Mouse (Mus musculus): Measurements from ENCODE around the gene Duox2.
A peak's percentile ranks its signal among the peaks of the same experiment; 100 is the strongest.

Duox2 gene

GRCm38 (mm10) chr2:122302574-122303241 lies 4.5 kb upstream of the Duox2 start:
- 0 out of 2 replicates have a peak, but pooled peaks have one; percentile 33 for ATAC-seq (ENCODE audit: insufficient number of reproducible peaks, low FRiP score, low TSS enrichment)

- no peak for ATAC-seq (ENCODE audit: insufficient number of reproducible peaks, low FRiP score, low TSS enrichment)
These were observed 3.8 kb upstream of the Duox2 start for GRCm38 (mm10) chr2:122301921-122302573.

- ATAC-seq (ENCODE audit: insufficient number of reproducible peaks, low FRiP score, low TSS enrichment): 0 out of 2 replicates have a peak, but pooled peaks have one; percentile 11
These were observed 3.1 kb upstream of the Duox2 start for GRCm38 (mm10) chr2:122301081-122301920.

- no peak for ATAC-seq (ENCODE audit: insufficient number of reproducible peaks, low FRiP score, low TSS enrichment)
These were observed 2.4 kb upstream of the Duox2 start for GRCm38 (mm10) chr2:122300656-122301020.

- no peak for ATAC-seq (ENCODE audit: insufficient number of reproducible peaks, low FRiP score, low TSS enrichment)
These were observed 1.8 kb upstream of the Duox2 start for GRCm38 (mm10) chr2:122299911-122300655.

- no peak for ATAC-seq (ENCODE audit: insufficient number of reproducible peaks, low FRiP score, low TSS enrichment)
These were observed 594 bp upstream of the Duox2 start, which contains the start of gene Duoxa2 for GRCm38 (mm10) chr2:122298596-122299490. Gene Duoxa2 (plus strand): TSS chr2:122298900.

- no peak for ATAC-seq (ENCODE audit: insufficient number of reproducible peaks, low FRiP score, low TSS enrichment)
These were observed 766 bp downstream of the Duox2 start for GRCm38 (mm10) chr2:122297271-122298095.

GRCm38 (mm10) chr2:122294916-122295315 lies 3.3 kb downstream of the Duox2 start:
- no peak for ATAC-seq (ENCODE audit: insufficient number of reproducible peaks, low FRiP score, low TSS enrichment)

- no peak for ATAC-seq (ENCODE audit: insufficient number of reproducible peaks, low FRiP score, low TSS enrichment)
These were observed 12.1 kb downstream of the Duox2 start for GRCm38 (mm10) chr2:122286137-122286536.

GRCm38 (mm10) chr2:122284091-122284490 lies 14.2 kb downstream of the Duox2 start:
- ATAC-seq (ENCODE audit: insufficient number of reproducible peaks, low FRiP score, low TSS enrichment): no peak

- ATAC-seq (ENCODE audit: insufficient number of reproducible peaks, low FRiP score, low TSS enrichment): no peak
These were observed 19.5 kb downstream of the Duox2 start for GRCm38 (mm10) chr2:122278769-122279168.

- no peak for ATAC-seq (ENCODE audit: insufficient number of reproducible peaks, low FRiP score, low TSS enrichment)
These were observed 31.6 kb downstream of the Duox2 start for GRCm38 (mm10) chr2:122266407-122267193.

- no peak for ATAC-seq (ENCODE audit: insufficient number of reproducible peaks, low FRiP score, low TSS enrichment)
These were observed 33.6 kb downstream of the Duox2 start for GRCm38 (mm10) chr2:122264690-122265089.

GRCm38 (mm10) chr2:122260729-122261128 lies 37.5 kb downstream of the Duox2 start:
- no peak for ATAC-seq (ENCODE audit: insufficient number of reproducible peaks, low FRiP score, low TSS enrichment)

- no peak for ATAC-seq (ENCODE audit: insufficient number of reproducible peaks, low FRiP score, low TSS enrichment)
These were observed 42.3 kb downstream of the Duox2 start for GRCm38 (mm10) chr2:122255997-122256396.

- no peak for ATAC-seq (ENCODE audit: insufficient number of reproducible peaks, low FRiP score, low TSS enrichment)
These were observed 50.5 kb downstream of the Duox2 start for GRCm38 (mm10) chr2:122247786-122248185.

- ATAC-seq (ENCODE audit: insufficient number of reproducible peaks, low FRiP score, low TSS enrichment): peak; percentile 86
These were observed 54.5 kb downstream of the Duox2 start for GRCm38 (mm10) chr2:122243671-122244131.

GRCm38 (mm10) chr2:122241935-122242334 lies 56.3 kb downstream of the Duox2 start:
- no peak for ATAC-seq (ENCODE audit: insufficient number of reproducible peaks, low FRiP score, low TSS enrichment)

Data from cerebellum, adult (tissue).